Mouse (Mus musculus) liver, embryonic 13.5 days (tissue): ENCODE results near the gene St8sia6. TPM values are rescaled to one million over a fixed set of nuclear protein-coding genes. Genes with fewer than 3 reads are reported as not detected.
A peak's percentile ranks its signal among the peaks of the same experiment; 100 is the strongest.

ENCODE experiments used
- ATAC-seq: fragments of 200-750 bp; cut with Nextera tagmentation; 2 replicates; pipeline ENCODE4 v1.8.0; 2017; ENCODE audit warnings: low read depth, mild to moderate bottlenecking, moderate number of reproducible peaks, moderate library complexity
- DNase-seq: peaks from one replicate; pipeline ENCODE4 v3.0.0; 2022
- H3K27ac ChIP-seq: fragments of 300-500 bp; sonication (generic); 2 replicates; pipeline ENCODE4 v1.5.1; 2015; ENCODE audit warnings: moderate library complexity, mild to moderate bottlenecking, inconsistent platforms
- H3K27me3 ChIP-seq: fragments of 300-500 bp; sonication (generic); 2 replicates; pipeline ENCODE4 v1.6.1; 2015; ENCODE audit warnings: mild to moderate bottlenecking, inconsistent platforms
- H3K36me3 ChIP-seq: fragments of 300-500 bp; sonication (generic); 2 replicates; pipeline ENCODE4 v1.6.1; 2015; ENCODE audit warnings: mild to moderate bottlenecking, inconsistent platforms
- H3K4me1 ChIP-seq: fragments of 300-500 bp; sonication (generic); replicated peaks from 2 replicates; pipeline ENCODE4 v1.6.1; 2015; ENCODE audit warnings: inconsistent platforms
- H3K4me2 ChIP-seq: fragments of 300-500 bp; sonication (generic); 2 replicates; pipeline ENCODE4 v1.6.1; 2015; ENCODE audit warnings: inconsistent platforms, mild to moderate bottlenecking, moderate library complexity
- H3K4me3 ChIP-seq: fragments of 300-500 bp; sonication (generic); replicated peaks from 2 replicates; pipeline ENCODE4 v1.5.1; 2015; ENCODE audit warnings: mild to moderate bottlenecking, inconsistent platforms
- H3K9ac ChIP-seq: fragments of 300-500 bp; sonication (generic); 2 replicates; pipeline ENCODE4 v1.6.1; 2015; ENCODE audit warnings: mild to moderate bottlenecking, inconsistent platforms
- H3K9me3 ChIP-seq: fragments of 300-500 bp; sonication (generic); replicated peaks from 2 replicates; pipeline ENCODE4 v1.6.1; 2016; ENCODE audit warnings: inconsistent platforms
- polyA plus RNA-seq: library from polyadenylated mRNA; unstranded; fragments of >200 nt; fragmentation: Nextera tagmentation; extraction: Ambion mirVana; gene quantifications from 2 replicates; pipeline ENCODE4 v1.2.1, GENCODE M21; 2015

St8sia6 gene
- polyA plus RNA-seq, 1 experiment from 2014 or later, result not detected

DNA sequence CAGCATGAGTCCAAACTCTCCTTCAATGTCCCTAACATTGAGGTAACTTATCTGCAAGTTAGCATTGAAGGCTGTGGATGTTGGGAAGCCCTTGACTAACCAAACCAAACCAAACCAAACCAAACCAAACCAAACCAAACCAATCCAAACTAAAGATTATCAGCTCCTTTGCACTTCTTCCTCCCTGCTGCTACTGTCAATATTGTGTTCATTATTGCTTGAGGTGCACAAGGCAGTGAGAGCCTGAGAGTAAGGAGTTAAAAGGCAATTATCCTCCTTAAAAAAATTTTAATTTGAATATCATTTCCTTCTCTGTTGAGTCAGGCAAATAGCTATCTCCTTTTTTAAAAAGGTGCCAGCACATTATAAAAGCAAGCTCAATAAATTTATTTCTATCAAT lies 190.8 kb downstream of the St8sia6 start:
- no peak overlapping the region for H3K4me2 ChIP-seq
- H3K4me1 ChIP-seq, result peaks cover 27% of the 10 kb centered on the region
- no peak for DNase-seq
- H3K36me3 ChIP-seq, result no peaks in the 10 kb centered on the region
- H3K4me3 ChIP-seq, result no peak overlapping the region
- H3K27ac ChIP-seq, result peak overlapping the region; percentile 47
- no peaks in the 10 kb centered on the region for H3K27me3 ChIP-seq
- peak; percentile 27; the same call in 1 of the 2 replicates for ATAC-seq
- no peak overlapping the region for H3K9ac ChIP-seq
- no peaks in the 10 kb centered on the region for H3K9me3 ChIP-seq

Other genes starting within 250 kb of the St8sia6 start
- 4.8 and 5.3 TPM in 2 replicates for gene Trdmt1, start 249.4 kb downstream of the St8sia6 start, polyA plus RNA-seq
- gene Vim, start 220.1 kb downstream of the St8sia6 start, polyA plus RNA-seq, result 95.1 and 97.9 TPM in 2 replicates